Mouse (Mus musculus): ENCODE data around the gene Pptc7.

The Pptc7 gene

DNA sequence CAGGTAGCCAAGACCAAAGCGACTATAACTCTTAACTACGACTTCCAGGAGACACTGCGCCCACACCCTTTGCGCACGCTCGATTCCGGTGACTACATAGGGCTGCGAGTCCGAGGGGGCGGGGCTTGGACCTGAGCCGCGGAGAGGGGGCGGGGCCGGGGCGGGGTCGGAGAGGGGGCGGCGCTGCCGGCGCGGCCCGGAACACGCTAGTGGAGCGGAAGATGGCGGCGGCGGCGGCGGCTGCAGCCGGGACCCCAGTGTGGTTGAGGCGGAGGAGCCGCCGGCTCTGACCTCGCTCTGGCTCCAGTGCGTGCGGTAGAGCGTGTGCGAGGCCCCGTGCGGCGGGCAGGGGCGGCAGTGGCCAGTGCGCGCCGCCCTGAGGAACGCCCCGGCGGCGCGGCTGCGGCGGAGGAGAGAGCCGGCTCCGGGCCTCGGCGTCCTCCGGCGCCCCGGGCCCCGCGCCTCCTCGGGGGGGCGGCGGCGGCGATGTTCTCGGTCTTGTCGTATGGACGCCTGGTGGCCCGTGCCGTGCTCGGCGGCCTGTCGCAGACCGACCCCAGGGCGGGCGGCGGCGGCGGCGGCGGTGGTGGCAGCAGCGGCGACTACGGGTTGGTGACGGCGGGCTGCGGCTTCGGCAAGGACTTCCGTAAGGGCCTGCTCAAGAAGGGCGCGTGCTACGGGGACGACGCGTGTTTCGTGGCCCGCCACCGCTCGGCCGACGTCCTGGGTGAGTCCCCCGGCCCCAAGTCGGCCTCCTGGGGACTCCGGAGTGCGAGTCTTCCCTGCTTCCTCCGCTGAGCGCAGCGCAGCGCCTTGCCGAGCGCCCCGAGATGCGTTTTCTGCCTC, at the start of gene Pptc7:
Pptc7 (plus strand) TSS at position 183 of the 846 bp plus-strand sequence.
- DNase-seq (ENCODE audit: low spot score in 2 of 2) = peak; percentile 86 to 88

DNA sequence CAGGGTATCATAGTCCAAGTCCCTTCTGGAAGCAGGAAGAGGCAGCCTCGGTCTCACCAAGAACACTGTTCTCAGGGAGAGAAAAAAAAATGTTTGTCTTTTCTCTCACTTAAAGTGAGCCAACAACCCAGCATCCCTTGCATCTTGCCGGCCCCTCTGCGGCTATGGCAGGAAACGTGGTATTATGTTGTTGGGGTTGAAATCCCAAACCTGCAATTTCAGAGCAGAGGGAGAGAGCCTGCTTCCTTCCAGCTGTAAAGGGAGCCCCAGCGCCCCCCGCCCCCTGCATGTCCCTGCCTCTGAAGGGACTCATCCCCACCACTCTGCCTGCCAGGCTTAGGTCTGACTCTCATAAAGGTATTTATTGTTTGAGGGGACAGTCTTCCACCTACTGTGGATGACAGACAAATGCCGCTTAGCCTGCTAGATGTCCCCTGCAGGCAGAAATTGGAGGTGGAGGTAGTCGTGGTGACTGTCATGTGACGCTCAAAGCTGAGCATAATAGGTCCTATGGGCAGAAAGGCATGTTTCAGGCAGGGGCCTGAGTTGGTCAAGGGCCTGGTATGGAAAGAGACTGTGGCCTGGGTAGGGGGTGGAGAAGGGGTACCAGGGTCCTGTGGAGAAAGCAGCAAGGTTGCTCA, 48.8 kb upstream of the Pptc7 start:
- DNase-seq (ENCODE audit: low spot score in 2 of 2) = no peak

DNA sequence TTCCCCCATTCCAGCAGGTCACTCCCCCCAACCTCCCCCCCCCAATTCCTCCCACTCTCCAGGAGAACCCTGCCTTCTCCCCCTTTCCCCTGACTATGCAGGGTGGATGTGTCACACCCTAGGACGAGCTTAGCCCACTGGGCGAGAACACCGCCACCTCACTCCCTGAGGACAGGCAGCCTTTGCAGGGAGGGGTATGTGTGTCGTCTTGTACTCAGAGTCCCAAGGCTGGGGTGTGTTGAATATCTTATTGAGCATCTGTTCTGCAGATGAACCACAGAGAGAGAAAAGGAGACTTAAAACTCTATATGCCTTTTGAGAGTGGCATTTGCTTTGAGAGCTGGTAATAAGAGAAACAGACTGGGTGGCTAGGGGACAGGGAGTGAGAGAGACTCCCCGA, 47.0 kb upstream of the Pptc7 start:
- no peak for DNase-seq (ENCODE audit: low spot score in 2 of 2)

DNA sequence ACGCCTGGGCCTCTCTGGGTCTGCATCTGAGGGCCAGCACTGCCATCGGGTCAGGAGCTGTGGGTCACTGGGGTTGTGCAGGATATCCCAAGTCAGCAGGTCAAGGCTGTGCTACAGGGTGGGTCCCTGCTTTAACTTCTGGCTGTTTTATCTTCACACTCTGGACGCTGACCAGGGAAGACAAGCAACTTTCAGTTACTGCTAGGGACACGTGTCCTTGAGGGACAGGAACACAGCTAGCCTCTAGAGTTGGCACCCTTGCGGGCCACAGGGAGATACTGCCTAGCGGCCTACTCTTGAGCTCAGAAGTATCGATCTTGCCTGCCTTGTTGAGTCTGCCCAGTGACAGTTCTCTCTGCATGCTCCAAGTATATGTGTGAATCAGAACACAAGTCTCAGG, 44.5 kb upstream of the Pptc7 start:
- DNase-seq (ENCODE audit: low spot score in 2 of 2) = no peak

DNA sequence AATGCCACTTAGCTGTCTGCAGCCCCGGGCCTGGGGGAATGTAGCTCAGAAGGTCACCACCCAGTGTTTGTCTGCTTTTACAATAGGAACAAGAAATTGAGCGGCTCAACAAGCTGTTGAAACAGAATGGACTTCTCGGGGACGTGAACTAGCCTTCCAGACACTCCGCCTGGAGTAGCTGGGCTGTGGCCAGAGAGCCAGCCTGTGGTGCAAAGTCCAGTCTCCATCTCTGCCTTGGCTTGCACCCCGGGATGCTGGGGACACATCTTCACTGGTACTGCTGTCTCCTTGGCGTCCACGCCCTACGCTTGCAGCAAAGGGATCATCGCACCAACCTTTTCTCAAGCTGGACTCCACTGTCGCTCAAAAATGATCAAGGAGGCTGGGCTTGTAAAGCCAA, 43.6 kb upstream of the Pptc7 start:
- no peak for DNase-seq (ENCODE audit: low spot score in 2 of 2)

DNA sequence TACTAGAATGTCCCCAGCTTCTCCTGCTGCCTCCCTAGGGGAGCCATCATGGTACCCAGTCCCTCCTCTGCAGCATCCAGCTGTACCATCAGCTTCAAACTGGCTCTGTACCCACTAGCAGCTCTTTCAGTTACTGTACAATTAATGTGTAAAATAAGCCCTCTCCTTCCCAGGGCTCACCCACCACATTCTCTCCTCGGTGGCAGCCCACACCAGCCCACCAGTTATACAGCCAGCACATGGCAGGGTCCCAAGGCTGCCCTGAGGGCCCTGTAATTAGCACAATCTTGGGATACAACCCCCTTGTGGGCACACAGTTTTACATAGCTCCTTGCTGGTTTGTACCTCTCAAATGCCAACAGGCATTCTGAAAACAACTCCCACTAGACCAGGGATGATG, 43.2 kb upstream of the Pptc7 start:
- no peak for DNase-seq (ENCODE audit: low spot score in 2 of 2)

DNA sequence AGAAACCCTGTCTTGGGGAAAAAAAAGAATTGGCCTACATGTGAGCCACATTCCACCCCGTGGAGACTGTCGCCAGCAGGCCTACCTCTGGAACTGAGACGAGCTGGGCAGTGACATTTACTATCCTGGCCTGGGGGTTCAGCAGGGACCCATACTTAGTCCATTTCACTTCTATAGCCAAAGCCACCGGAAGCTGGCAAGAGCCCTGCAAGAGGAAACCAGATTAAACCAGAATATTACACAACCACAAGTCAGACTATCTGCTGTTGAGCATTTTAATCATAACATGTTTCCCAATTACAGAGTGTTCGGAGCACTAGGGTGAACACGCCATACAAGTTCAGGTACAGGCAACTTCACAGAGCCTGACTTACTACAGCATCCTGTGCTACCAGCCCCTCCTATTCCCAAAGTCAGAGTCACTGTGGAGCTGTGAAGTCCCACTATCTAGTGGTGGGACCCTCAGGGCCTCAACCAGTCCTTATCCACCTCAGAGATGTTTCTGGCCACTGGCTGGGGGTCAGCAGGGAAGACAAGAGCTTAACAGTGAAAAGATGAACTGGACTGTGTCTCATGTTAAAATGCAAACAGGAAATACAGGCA, 41.5 kb upstream of the Pptc7 start:
- DNase-seq (ENCODE audit: low spot score in 2 of 2) = peak; percentile 40 to 49

DNA sequence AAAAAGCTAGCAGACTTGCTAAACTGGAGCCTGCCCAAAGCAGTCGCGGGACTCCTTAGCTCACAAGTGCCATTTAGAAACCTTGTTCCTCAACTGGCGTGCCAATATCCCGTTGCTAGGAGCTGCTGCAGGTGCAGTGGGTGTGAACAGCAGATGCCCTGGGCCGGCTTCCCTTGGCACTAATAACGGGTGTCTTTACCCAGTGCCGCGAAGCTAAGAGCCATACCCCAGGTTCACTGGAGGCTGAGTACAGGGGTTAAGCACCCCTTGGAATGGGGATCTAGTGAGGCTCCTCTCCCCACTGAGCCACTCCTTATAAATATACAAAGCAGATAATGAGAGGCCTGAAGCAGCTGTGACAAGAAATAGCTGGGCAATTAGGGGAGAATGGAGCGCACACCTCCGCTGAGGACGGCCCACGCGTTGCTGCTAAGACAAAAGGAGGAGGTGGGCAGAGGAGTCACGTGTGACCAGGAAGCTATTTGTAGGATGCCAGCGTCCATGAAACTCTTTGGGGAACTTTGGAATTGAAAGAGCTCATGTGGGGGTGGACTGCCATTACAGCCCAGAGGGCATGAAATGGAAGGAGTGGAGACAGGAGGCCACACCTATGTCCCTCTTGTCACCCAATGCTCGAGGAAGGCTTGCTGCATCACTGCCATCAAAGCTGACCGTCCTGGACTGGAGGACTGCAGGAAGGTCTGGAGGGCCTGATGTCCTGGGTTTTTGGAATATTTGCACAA, 40.2 kb upstream of the Pptc7 start:
- no peak for DNase-seq (ENCODE audit: low spot score in 2 of 2)

DNA sequence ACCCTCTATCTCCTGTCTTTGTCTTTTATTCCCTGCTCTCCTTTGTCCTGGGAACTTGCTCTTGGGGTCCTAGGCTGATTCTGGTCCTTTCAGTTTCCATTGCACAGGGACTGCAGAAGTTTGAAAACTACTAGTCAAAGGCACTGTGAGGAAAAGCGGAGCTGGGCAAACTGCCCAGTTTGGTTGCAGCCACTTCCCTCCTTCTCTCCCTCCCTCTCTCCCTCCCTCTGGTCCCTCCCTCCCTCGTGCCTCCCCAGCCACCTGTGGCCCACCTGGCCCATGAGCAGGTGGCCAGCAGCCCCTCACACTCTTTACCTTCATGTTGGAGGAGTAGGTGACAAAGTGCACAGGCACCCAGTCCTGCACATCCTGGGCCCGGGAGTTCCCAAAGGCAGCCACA, 39.0 kb upstream of the Pptc7 start:
- no peak for DNase-seq (ENCODE audit: low spot score in 2 of 2)

DNA sequence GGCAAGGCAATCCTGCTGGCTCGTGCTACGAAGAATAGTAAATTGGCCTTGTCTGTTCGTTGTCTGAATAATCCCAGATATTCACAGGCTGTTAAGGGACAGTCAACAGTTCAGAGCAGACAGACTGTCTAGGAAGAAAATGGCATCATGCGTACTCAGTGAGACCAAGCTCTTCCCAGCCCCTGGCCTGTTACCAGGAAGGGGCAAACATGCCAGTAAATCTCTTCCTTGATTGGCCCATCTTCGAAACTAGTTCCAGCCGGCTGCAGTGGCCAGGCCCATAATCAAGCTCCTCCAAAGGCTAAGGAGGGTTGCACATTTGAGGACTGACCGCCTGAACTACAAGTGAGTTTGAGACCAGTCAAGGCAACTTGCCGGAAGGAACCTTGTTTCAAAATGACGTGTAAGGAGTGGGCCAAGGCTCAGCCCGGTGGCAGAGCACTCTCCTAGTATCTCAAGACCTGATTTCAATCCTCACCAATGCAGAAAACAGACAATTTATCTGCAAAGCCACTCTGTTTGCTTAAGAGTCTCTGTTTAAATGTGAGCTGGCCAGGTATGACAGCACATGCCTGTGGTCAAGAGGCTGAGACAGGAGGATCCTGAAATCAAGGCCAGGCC, 37.5 kb upstream of the Pptc7 start:
- no peak for DNase-seq (ENCODE audit: low spot score in 2 of 2)

DNA sequence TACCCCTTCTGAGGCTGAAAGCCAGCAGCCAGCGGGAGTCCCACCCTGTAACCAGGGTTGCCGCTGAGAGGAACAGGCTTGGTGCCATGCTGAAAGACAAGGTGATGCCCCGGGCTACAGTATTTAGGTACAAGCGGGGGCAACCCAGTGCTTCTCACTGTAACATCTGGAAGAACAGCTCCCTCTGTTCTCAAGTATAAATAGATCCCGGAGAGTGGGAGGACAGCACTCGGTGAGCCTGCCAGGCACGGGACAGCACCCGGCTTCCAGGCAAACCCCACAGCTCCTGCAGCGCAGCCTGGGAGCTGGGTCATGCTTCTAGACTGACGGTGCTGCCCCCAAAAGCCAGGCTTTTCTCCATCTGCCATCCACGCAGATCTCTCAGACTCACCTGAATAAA, 36.6 kb upstream of the Pptc7 start:
- DNase-seq (ENCODE audit: low spot score in 2 of 2) = peak; percentile 45 to 50

DNA sequence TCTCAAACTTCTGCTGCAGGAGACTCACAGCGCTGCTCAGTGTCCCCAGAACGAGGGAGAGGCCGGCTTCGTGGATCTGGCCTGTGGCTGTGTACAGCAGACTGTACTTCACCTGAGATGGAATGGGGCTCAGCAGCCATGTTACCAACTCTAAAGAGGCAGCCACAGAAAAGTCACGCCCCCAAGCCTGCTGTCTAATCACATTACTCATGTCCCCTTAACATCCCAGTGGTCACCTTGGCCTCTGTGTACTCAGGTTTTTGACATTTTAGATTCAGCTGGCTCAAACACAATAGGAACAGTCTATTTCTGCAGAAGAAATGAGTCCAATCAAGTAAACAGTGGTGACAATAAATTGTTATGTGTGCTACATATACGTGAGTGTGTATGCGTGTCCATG, 36.2 kb upstream of the Pptc7 start:
- no peak for DNase-seq (ENCODE audit: low spot score in 2 of 2)

DNA sequence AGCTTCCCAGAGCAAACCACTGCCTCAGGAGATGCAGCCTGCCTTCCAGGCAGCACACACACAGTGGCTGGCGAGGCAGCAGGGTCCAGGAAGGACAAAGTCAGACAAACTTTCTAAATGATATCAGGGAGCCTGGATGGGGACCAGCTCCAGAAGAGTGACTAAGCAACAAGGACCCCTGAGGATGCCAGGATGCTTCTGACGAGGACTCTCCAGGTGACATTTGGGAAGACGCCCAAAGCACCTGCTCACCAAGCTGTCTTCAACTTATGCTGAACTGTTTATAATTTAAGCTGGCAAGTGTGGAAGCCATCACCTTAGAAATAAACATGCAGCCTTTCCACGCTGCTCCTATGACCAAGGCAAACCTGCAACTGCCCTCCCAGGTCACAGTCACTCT, 34.9 kb upstream of the Pptc7 start:
- DNase-seq (ENCODE audit: low spot score in 2 of 2) = no peak

DNA sequence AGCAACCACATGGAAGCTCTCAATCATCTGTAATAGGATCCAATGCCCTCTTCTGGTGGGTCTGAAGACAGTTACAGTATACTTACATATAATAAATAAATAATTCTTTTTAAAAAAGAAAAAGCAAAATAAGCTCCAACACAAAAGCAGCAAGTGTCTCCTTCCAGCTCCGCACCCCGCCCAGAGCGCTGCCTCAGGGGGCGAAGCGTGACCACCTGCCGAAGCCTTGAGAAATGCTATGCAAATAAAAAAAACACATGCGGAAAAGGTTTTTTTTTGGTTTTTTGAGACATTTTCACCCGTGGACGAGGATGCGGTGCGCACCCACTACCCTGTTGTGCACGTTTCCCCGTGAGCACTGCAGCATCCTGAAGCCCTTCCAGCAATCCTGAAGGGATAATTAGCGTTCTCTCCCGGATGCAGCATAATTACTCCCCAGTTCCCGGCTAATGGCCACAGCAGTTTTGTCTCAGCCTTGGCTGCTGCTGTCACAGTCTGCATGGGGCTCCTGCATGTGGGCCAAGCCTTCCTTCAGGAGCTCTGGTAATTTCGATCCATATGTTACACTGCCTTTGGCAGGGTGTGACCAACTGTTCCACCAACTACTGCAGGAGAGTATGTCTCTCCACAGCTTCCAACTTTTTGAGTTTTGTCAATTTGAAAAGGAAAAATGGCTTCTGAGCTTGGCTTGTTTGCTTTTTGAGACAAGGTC, 32.1 kb upstream of the Pptc7 start:
- no peak for DNase-seq (ENCODE audit: low spot score in 2 of 2)

DNA sequence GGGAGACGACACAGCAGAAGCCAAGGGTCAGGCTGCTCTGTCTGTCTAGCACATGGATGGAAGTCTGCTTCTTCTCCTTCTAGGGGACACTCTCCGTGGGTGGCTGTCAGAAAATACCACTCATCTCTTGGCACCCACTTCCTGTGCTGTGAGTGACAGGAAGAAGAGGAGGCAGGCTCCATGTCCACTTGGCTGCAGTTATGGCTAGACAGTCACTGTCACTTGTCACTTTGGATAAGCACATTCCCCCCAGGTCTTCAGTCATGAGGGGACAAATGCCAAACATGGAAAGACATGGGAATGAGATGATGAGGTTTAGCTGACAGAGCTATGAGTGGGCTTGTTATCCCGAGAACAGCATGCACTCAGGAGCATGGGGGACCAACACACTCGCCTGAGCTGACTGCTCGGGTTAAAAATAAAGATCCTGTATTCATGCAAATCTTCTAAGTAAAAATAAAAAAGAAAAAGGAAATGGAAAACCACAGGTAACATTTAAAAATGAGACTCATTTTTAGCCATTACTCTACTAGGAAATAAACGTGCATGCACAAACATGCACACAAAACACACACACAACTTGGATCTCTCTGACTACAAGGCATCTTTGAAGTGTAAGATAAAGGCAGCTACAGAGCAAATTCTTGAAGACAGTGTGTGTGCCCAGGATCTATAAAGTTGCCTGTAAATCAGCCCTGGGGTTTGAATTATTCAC, 26.0 kb upstream of the Pptc7 start:
- no peak for DNase-seq (ENCODE audit: low spot score in 2 of 2)

DNA sequence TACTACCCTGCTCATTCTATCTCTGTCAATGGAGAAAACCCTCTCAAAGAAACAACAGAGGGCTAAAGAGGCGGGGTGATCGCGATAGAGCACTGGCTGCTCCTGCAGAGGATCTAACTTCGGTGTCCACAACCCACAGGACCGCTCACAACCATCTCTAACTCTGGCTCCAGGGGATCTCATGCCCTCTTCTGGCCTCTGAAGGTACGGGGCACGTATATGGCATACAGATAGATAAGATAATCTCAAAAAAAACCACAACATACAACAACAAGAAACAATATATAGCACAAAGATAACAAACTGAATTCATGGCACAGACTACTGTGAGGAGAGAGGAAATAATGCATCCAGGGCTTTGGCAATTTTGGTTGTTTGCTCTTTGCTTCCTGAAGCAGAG, 22.1 kb upstream of the Pptc7 start:
- DNase-seq (ENCODE audit: low spot score in 2 of 2) = no peak

DNA sequence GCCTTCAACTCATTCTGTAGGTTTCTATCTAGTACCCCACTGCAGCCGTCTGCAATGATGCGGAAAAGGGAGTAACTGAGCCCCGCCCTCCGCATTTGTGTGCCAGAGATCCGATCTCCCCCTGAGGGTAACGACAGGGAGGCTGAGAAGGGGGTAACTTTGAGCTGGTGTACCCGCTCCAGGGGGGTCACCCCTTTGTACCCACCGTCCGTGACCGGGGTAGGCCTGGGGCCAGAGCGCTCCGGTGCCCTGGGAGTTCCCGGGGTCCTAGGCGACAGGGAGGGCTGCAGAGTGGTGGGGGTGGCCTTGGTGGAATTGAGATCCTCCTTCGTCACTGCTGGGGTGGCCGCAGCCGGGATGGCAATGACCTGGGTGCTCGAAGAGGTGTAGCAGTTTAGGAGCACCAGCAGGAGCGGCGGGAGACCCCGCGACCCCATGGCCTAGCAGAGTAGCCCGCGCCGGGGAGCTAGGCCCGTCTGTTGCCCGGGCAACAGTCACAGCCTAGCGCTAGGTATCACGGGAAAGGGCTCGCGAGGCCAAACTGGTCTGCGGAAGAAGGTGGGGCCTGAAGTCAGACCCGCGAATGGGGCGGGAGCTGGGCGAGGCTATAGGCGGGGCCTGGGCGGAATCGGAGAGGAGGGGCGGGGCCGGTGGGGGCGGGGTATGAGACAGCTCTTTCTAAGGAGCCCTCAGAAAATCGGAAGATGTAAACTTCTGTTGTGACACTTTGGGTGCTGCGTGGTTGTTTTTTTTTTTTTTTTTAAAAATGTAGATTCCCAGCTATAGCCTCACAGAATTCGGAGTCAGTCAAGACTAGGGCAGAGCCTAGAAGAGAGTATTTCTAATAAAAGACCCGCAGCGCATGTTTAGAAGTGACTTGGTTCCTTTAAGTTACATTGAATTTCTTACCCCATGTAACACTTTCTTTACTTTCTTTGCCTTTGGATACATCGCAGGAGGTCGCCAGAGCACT, 19.9 kb upstream of the Pptc7 start, which contains the start of gene Tctn1:
Tctn1 (minus strand) TSS at position 528 of the 973 bp plus-strand sequence.
- DNase-seq (ENCODE audit: low spot score in 2 of 2) = peak; percentile 84 to 87

DNA sequence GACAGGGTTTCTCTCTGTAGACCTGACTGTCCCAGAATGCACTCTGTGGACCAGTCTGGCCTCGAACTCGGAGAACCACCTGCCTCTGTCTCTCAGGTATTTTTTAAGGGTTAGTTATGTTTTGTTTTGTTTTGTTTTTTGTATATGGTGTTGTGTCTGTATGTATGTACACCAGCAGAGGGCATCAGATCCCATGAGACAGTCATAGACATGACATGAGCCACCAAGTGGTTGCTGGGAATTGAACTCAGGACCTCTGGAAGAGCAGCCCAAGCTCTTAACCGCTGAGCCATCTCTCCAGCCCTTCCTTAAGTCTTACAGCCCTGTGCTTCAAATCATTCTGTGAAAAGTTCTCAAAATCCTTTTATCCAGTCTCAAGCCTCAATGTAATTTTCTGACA, 19.0 kb upstream of the Pptc7 start:
- no peak for DNase-seq (ENCODE audit: low spot score in 2 of 2)

DNA sequence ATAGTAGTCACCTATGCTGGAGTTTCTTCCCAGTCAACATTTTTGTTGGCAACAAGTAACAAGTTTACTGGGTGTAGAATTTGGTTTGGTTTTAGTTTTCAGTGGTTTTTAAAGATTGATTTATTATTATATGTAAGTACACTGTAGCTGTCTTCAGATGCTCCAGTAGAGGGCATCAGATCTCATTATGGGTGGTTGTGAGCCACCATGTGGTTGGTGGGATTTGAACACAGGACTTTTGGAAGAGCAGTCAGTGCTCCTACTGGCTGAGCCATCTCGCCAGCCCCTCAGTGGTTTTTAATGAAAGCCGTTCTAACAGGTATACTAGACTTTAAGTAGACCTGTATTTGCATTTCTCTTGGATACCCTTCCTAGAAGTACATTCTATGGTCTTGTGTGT, 18.2 kb upstream of the Pptc7 start:
- no peak for DNase-seq (ENCODE audit: low spot score in 2 of 2)

Measured in heart, adult 9 months (tissue).